ENCODE assay signal across 9 mouse cellular contexts in genomic region chr2:30251417-30252104, GRCm38 (mm10). TPM values are rescaled to one million over a fixed set of nuclear protein-coding genes. Genes with fewer than 3 reads are reported as not detected.
DNase-seq lines count a peak whose midpoint lies in the region; ATAC-seq and TF ChIP-seq lines count a peak whose summit lies in the region.
"Had no signal": no experiment of that assay in that cellular context is flagged by ENCODE, and none has a peak within 500 bp of the region (broad histone marks: within the 10 kb centered on the region; RNA-seq: fewer than 3 reads in every experiment).

No protein-coding gene starts in this region.

- no peak overlapping the region for H3K4me2 ChIP-seq in forebrain, embryonic 13.5 days
- no peak overlapping the region for H3K4me2 ChIP-seq in forebrain, embryonic 14.5 days (ENCODE audit: low read length)
- H3K4me2 ChIP-seq in heart, embryonic 14.5 days (ENCODE audit: low read length): no peak overlapping the region
- H3K4me2 ChIP-seq in lung, embryonic 14.5 days: no peak overlapping the region
- H3K4me2 ChIP-seq in stomach, embryonic 15.5 days: peak overlapping the region; percentile 23; the same call in 1 of the 2 replicates

- H3K36me3 ChIP-seq in forebrain, embryonic 13.5 days (ENCODE audit: poor library complexity, severe bottlenecking): peaks cover 77% of the 10 kb centered on the region
- H3K36me3 ChIP-seq in forebrain, embryonic 14.5 days (ENCODE audit: control insufficient read depth, insufficient read depth, low read length): peaks cover 73% of the 10 kb centered on the region
- 0 out of 2 replicates have a peak, but pooled peaks cover 3% of the 10 kb centered on the region for H3K36me3 ChIP-seq in ES-Bruce4 (ENCODE audit: control insufficient read depth, insufficient read depth, low read length, poor library complexity, severe bottlenecking)
- H3K36me3 ChIP-seq in heart, embryonic 14.5 days (ENCODE audit: control insufficient read depth, insufficient read depth, low read length): peaks cover 75% of the 10 kb centered on the region
- H3K36me3 ChIP-seq in lung, embryonic 14.5 days (ENCODE audit: insufficient read depth): peaks cover 63% of the 10 kb centered on the region
- H3K36me3 ChIP-seq in stomach, embryonic 15.5 days: peaks cover 32% of the 10 kb centered on the region

- H3K9me3 ChIP-seq in forebrain, embryonic 13.5 days (replicated peaks): no peaks in the 10 kb centered on the region
- H3K9me3 ChIP-seq in forebrain, embryonic 14.5 days (replicated peaks; ENCODE audit: control insufficient read depth, low read length): no peaks in the 10 kb centered on the region
- H3K9me3 ChIP-seq in ES-Bruce4 (replicated peaks; ENCODE audit: control insufficient read depth, insufficient read depth, low read length, poor library complexity, severe bottlenecking): no peaks in the 10 kb centered on the region
- H3K9me3 ChIP-seq in heart, embryonic 14.5 days (ENCODE audit: control insufficient read depth, low read length): no peaks in the 10 kb centered on the region
- H3K9me3 ChIP-seq in lung, embryonic 14.5 days (ENCODE audit: low read depth, low read length): no peaks in the 10 kb centered on the region
- no peaks in the 10 kb centered on the region for H3K9me3 ChIP-seq in stomach, embryonic 15.5 days

- 93% methylated on average over 5 of the region's 5 CpGs for WGBS in forebrain, embryonic 13.5 days
- 85% methylated on average over 5 of the region's 5 CpGs for WGBS in forebrain, embryonic 14.5 days
- 44% methylated on average over 5 of the region's 5 CpGs for WGBS in heart, embryonic 14.5 days
- WGBS in lung, embryonic 14.5 days: 74% methylated on average over 5 of the region's 5 CpGs
- 61% methylated on average over 5 of the region's 5 CpGs for WGBS in stomach, embryonic 15.5 days

- peak; percentile 81 for TF ChIP-seq EP300 in ES-Bruce4 (IDR thresholded peaks at IDR 0.05; ENCODE audit: insufficient read depth, low read depth, low read length)

- no peaks in the 10 kb centered on the region for H3K4me1 ChIP-seq in forebrain, embryonic 13.5 days
- H3K4me1 ChIP-seq in forebrain, embryonic 14.5 days (ENCODE audit: control insufficient read depth, insufficient read depth, low read length): no peaks in the 10 kb centered on the region
- peaks cover 4% of the 10 kb centered on the region for H3K4me1 ChIP-seq in ES-Bruce4 (ENCODE audit: control insufficient read depth, insufficient read depth, low read length)
- H3K4me1 ChIP-seq in heart, embryonic 14.5 days (ENCODE audit: control insufficient read depth in 2 of 2, insufficient read depth in 2 of 2, low read length in 2 of 2): peaks cover 7 to 11% of the 10 kb centered on the region in 2 experiments; a peak in 3 of 4 replicates
- no peaks in the 10 kb centered on the region for H3K4me1 ChIP-seq in lung, embryonic 14.5 days (ENCODE audit: insufficient read depth)
- H3K4me1 ChIP-seq in stomach, embryonic 15.5 days: 0 out of 2 replicates have a peak, but pooled peaks cover 16% of the 10 kb centered on the region

- 0 out of 2 replicates have a peak overlapping the region, but pooled peaks have one; percentile 10 for H3K9ac ChIP-seq in forebrain, embryonic 13.5 days
- no peak overlapping the region for H3K9ac ChIP-seq in forebrain, embryonic 14.5 days (ENCODE audit: low read length)
- no peak overlapping the region for H3K9ac ChIP-seq in ES-Bruce4 (ENCODE audit: low read depth, poor library complexity, severe bottlenecking)
- no peak overlapping the region for H3K9ac ChIP-seq in heart, embryonic 14.5 days (ENCODE audit: low read length)
- H3K9ac ChIP-seq in lung, embryonic 14.5 days: no peak overlapping the region
- H3K9ac ChIP-seq in stomach, embryonic 15.5 days: no peak overlapping the region

- no peak for ATAC-seq in forebrain, embryonic 13.5 days
- no peak for ATAC-seq in forebrain, embryonic 14.5 days
- peak; percentile 60 for ATAC-seq in heart, embryonic 14.5 days (ENCODE audit: insufficient number of reproducible peaks, insufficient read depth, low FRiP score, low read depth)
- ATAC-seq in lung, embryonic 14.5 days (ENCODE audit: insufficient read depth): peak; percentile 35; the same call in 1 of the 2 replicates
- ATAC-seq in stomach, embryonic 15.5 days (ENCODE audit: insufficient read depth, low FRiP score, low read depth): peak; percentile 89

- no peak for TF ChIP-seq POLR2A in ES-Bruce4 (IDR thresholded peaks at IDR 0.05; ENCODE audit: insufficient read depth, low read length)

- no peak for DNase-seq in forebrain, embryonic 14.5 days (ENCODE audit: low spot score)
- no peak for DNase-seq in lung, embryonic 14.5 days
- no peak for DNase-seq in ovary, postnatal 10 days (ENCODE audit: low spot score)
- DNase-seq in frontal cortex, adult 2 months (ENCODE audit: extremely low spot score in 1 of 2, low spot score in 1 of 2): no peak

- H3K27me3 ChIP-seq in forebrain, embryonic 13.5 days: no peaks in the 10 kb centered on the region
- no peaks in the 10 kb centered on the region for H3K27me3 ChIP-seq in forebrain, embryonic 14.5 days (replicated peaks; ENCODE audit: control insufficient read depth, insufficient read depth, low read length)
- no peaks in the 10 kb centered on the region for H3K27me3 ChIP-seq in ES-Bruce4 (ENCODE audit: control insufficient read depth, insufficient read depth, low read length, poor library complexity, severe bottlenecking)
- no peaks in the 10 kb centered on the region for H3K27me3 ChIP-seq in heart, embryonic 14.5 days (ENCODE audit: control insufficient read depth, insufficient read depth, low read length)
- no peaks in the 10 kb centered on the region for H3K27me3 ChIP-seq in lung, embryonic 14.5 days (ENCODE audit: insufficient read depth, low read length)
- H3K27me3 ChIP-seq in stomach, embryonic 15.5 days (replicated peaks): no peaks in the 10 kb centered on the region

- TF ChIP-seq CTCF in ES-Bruce4 (IDR thresholded peaks at IDR 0.05; ENCODE audit: low read depth, low read length): no peak
- no peak for TF ChIP-seq CTCF in lung, embryonic 14.5 days (IDR thresholded peaks at IDR 0.05; ENCODE audit: low read depth)

- no peak overlapping the region for H3K27ac ChIP-seq in forebrain, embryonic 13.5 days
- H3K27ac ChIP-seq in forebrain, embryonic 14.5 days (ENCODE audit: low read depth, low read length): no peak overlapping the region
- peak overlapping the region; percentile 76 for H3K27ac ChIP-seq in ES-Bruce4 (ENCODE audit: insufficient read depth, low read length)
- peak overlapping the region; percentile 48 to 62; a peak in 3 of 4 replicates for H3K27ac ChIP-seq in heart, embryonic 14.5 days (replicated peaks in 1 of 2; ENCODE audit: control insufficient read depth in 1 of 2, insufficient read depth in 1 of 2, low read depth in 2 of 2, low read length in 2 of 2)
- peak overlapping the region; percentile 18; the same call in 1 of the 2 replicates for H3K27ac ChIP-seq in lung, embryonic 14.5 days (ENCODE audit: low read depth)
- peak overlapping the region; percentile 90 for H3K27ac ChIP-seq in stomach, embryonic 15.5 days

- no peak overlapping the region for H3K4me3 ChIP-seq in forebrain, embryonic 13.5 days
- no peak overlapping the region for H3K4me3 ChIP-seq in forebrain, embryonic 14.5 days (ENCODE audit: low read depth, low read length)
- H3K4me3 ChIP-seq in ES-Bruce4 (ENCODE audit: low read depth, low read length): no peak overlapping the region
- H3K4me3 ChIP-seq in heart, embryonic 14.5 days (ENCODE audit: control insufficient read depth in 1 of 2, insufficient read depth in 1 of 2, low read depth in 1 of 2, low read length in 2 of 2): no peak overlapping the region
- no peak overlapping the region for H3K4me3 ChIP-seq in lung, embryonic 14.5 days (ENCODE audit: low read depth, low read length)
- H3K4me3 ChIP-seq in stomach, embryonic 15.5 days (replicated peaks): no peak overlapping the region

RNA-seq across cellular contexts. Expression of gene Gm28035, which starts 11.2 kb away (rescaled TPM):
- polyA plus RNA-seq in forebrain, embryonic 13.5 days (2015; fragmentation: Nextera tagmentation; extraction: Ambion mirVana): 0.21 and 0.36 TPM in 2 replicates
- polyA plus RNA-seq in forebrain, embryonic 14.5 days (2014; fragmentation: Nextera tagmentation; extraction: Ambion mirVana): 0.34 and 0.56 TPM in 2 replicates
- 1.5 TPM in 1 of 2 replicates, not detected in the other for polyA plus RNA-seq in ES-Bruce4 (2011; ENCODE audit: insufficient read depth, insufficient read length, low read depth, missing spikeins)
- polyA plus RNA-seq in heart, embryonic 14.5 days (2014; fragmentation: Nextera tagmentation; extraction: Ambion mirVana): 0.13 and 0.55 TPM in 2 replicates
- 0.20 and 0.23 TPM in 2 replicates for polyA plus RNA-seq in lung, embryonic 14.5 days (2014; fragmentation: Nextera tagmentation; extraction: Ambion mirVana)
- polyA plus RNA-seq in stomach, embryonic 15.5 days (2015; fragmentation: Nextera tagmentation; extraction: Ambion mirVana): 0.22 and 0.35 TPM in 2 replicates
- 22.6 and 24.8 TPM in 2 replicates for polyA plus RNA-seq in frontal cortex, adult 2 months (2012; rRNA removed)

RNA-seq across cellular contexts. Expression of gene Lrrc8a, which starts 14.0 kb away (rescaled TPM):
- polyA plus RNA-seq in forebrain, embryonic 13.5 days (2015; fragmentation: Nextera tagmentation; extraction: Ambion mirVana): 57.9 and 58.3 TPM in 2 replicates
- 61.8 and 66.8 TPM in 2 replicates for polyA plus RNA-seq in forebrain, embryonic 14.5 days (2014; fragmentation: Nextera tagmentation; extraction: Ambion mirVana)
- 19.2 and 22.0 TPM in 2 replicates for polyA plus RNA-seq in ES-Bruce4 (2011; ENCODE audit: insufficient read depth, insufficient read length, low read depth, missing spikeins)
- 47.4 and 52.7 TPM in 2 replicates for polyA plus RNA-seq in heart, embryonic 14.5 days (2014; fragmentation: Nextera tagmentation; extraction: Ambion mirVana)
- 43.9 and 44.4 TPM in 2 replicates for polyA plus RNA-seq in lung, embryonic 14.5 days (2014; fragmentation: Nextera tagmentation; extraction: Ambion mirVana)
- polyA plus RNA-seq in stomach, embryonic 15.5 days (2015; fragmentation: Nextera tagmentation; extraction: Ambion mirVana): 37.2 and 37.6 TPM in 2 replicates
- 35.1 and 35.7 TPM in 2 replicates for polyA plus RNA-seq in frontal cortex, adult 2 months (2012; rRNA removed)

RNA-seq across cellular contexts. Expression of gene Phyhd1, which starts 14.4 kb away (rescaled TPM):
- polyA plus RNA-seq in forebrain, embryonic 13.5 days (2015; fragmentation: Nextera tagmentation; extraction: Ambion mirVana): 5.3 and 6.8 TPM in 2 replicates
- polyA plus RNA-seq in forebrain, embryonic 14.5 days (2014; fragmentation: Nextera tagmentation; extraction: Ambion mirVana): 6.3 and 6.6 TPM in 2 replicates
- 11.4 and 13.0 TPM in 2 replicates for polyA plus RNA-seq in ES-Bruce4 (2011; ENCODE audit: insufficient read depth, insufficient read length, low read depth, missing spikeins)
- polyA plus RNA-seq in heart, embryonic 14.5 days (2014; fragmentation: Nextera tagmentation; extraction: Ambion mirVana): 10.8 TPM in 2 replicates
- 7.1 and 7.3 TPM in 2 replicates for polyA plus RNA-seq in lung, embryonic 14.5 days (2014; fragmentation: Nextera tagmentation; extraction: Ambion mirVana)
- 13.1 and 14.2 TPM in 2 replicates for polyA plus RNA-seq in stomach, embryonic 15.5 days (2015; fragmentation: Nextera tagmentation; extraction: Ambion mirVana)
- polyA plus RNA-seq in frontal cortex, adult 2 months (2012; rRNA removed): 33.8 and 34.0 TPM in 2 replicates

RNA-seq across cellular contexts. Expression of gene Gm28038, which starts 29.3 kb away (rescaled TPM):
- not detected in 2 replicates for polyA plus RNA-seq in forebrain, embryonic 13.5 days (2015; fragmentation: Nextera tagmentation; extraction: Ambion mirVana)
- polyA plus RNA-seq in forebrain, embryonic 14.5 days (2014; fragmentation: Nextera tagmentation; extraction: Ambion mirVana): not detected in 2 replicates
- polyA plus RNA-seq in ES-Bruce4 (2011; ENCODE audit: insufficient read depth, insufficient read length, low read depth, missing spikeins): 114 and 138 TPM in 2 replicates
- polyA plus RNA-seq in heart, embryonic 14.5 days (2014; fragmentation: Nextera tagmentation; extraction: Ambion mirVana): not detected in 2 replicates
- not detected in 2 replicates for polyA plus RNA-seq in lung, embryonic 14.5 days (2014; fragmentation: Nextera tagmentation; extraction: Ambion mirVana)
- polyA plus RNA-seq in stomach, embryonic 15.5 days (2015; fragmentation: Nextera tagmentation; extraction: Ambion mirVana): not detected in 2 replicates
- not detected in 2 replicates for polyA plus RNA-seq in frontal cortex, adult 2 months (2012; rRNA removed)
- polyA plus RNA-seq: limb, embryonic 14.5 days had no signal

RNA-seq across cellular contexts. Expression of gene Dolk, which starts 34.6 kb away (rescaled TPM):
- polyA plus RNA-seq in forebrain, embryonic 13.5 days (2015; fragmentation: Nextera tagmentation; extraction: Ambion mirVana): 28.0 and 30.6 TPM in 2 replicates
- polyA plus RNA-seq in forebrain, embryonic 14.5 days (2014; fragmentation: Nextera tagmentation; extraction: Ambion mirVana): 30.2 and 35.4 TPM in 2 replicates
- polyA plus RNA-seq in ES-Bruce4 (2011; ENCODE audit: insufficient read depth, insufficient read length, low read depth, missing spikeins): 3.4 and 3.8 TPM in 2 replicates
- 33.0 and 33.4 TPM in 2 replicates for polyA plus RNA-seq in heart, embryonic 14.5 days (2014; fragmentation: Nextera tagmentation; extraction: Ambion mirVana)
- 30.6 and 31.7 TPM in 2 replicates for polyA plus RNA-seq in lung, embryonic 14.5 days (2014; fragmentation: Nextera tagmentation; extraction: Ambion mirVana)
- polyA plus RNA-seq in stomach, embryonic 15.5 days (2015; fragmentation: Nextera tagmentation; extraction: Ambion mirVana): 33.2 and 33.3 TPM in 2 replicates
- polyA plus RNA-seq in frontal cortex, adult 2 months (2012; rRNA removed): 14.3 and 16.3 TPM in 2 replicates

Comparison
In these comparisons a context has a peak if more than half of its experiments do, and no peak if none do; other contexts are left out.
1. ATAC-seq: peak in heart, embryonic 14.5 days (single experiment), lung, embryonic 14.5 days (single experiment) and stomach, embryonic 15.5 days (single experiment); none in forebrain, embryonic 13.5 days (single experiment) and forebrain, embryonic 14.5 days (single experiment).
2. H3K27ac ChIP-seq: peak in ES-Bruce4 (single experiment), heart, embryonic 14.5 days (2 of 2), lung, embryonic 14.5 days (single experiment) and stomach, embryonic 15.5 days (single experiment); none in forebrain, embryonic 13.5 days (single experiment) and forebrain, embryonic 14.5 days (single experiment).